Comparison of ENCODE assay signal across 19 mouse cellular contexts in genomic region chr13:112326977-112327376, GRCm38 (mm10). TPM values are rescaled to one million over a fixed set of nuclear protein-coding genes. Genes with fewer than 3 reads are reported as not detected.
DNase-seq lines count a peak whose midpoint lies in the region; ATAC-seq and TF ChIP-seq lines count a peak whose summit lies in the region.
"Had no signal": no experiment of that assay in that cellular context is flagged by ENCODE, and none has a peak within 500 bp of the region (broad histone marks: within the 10 kb centered on the region; RNA-seq: fewer than 3 reads in every experiment).

No protein-coding gene starts in this region.

- no peaks in the 10 kb centered on the region for H3K9me3 ChIP-seq in embryonic facial prominence, embryonic 12.5 days
- H3K9me3 ChIP-seq in embryonic facial prominence, embryonic 10.5 days, result no peaks in the 10 kb centered on the region
- H3K9me3 ChIP-seq in heart, embryonic 15.5 days (replicated peaks), result no peaks in the 10 kb centered on the region
- H3K9me3 ChIP-seq in embryonic facial prominence, embryonic 15.5 days (replicated peaks), result no peaks in the 10 kb centered on the region
- H3K9me3 ChIP-seq in limb, embryonic 14.5 days (ENCODE audit: control insufficient read depth, low read length), result no peaks in the 10 kb centered on the region
- H3K9me3 ChIP-seq: hindbrain, embryonic 15.5 days; neural tube, embryonic 12.5 days had no signal

- no peak for TF ChIP-seq POLR2A in limb, embryonic 14.5 days (IDR thresholded peaks at IDR 0.05; ENCODE audit: borderline replicate concordance, extremely low read depth, insufficient read depth, insufficient read length)

- H3K27me3 ChIP-seq in embryonic facial prominence, embryonic 12.5 days, result no peaks in the 10 kb centered on the region
- no peaks in the 10 kb centered on the region for H3K27me3 ChIP-seq in embryonic facial prominence, embryonic 10.5 days (replicated peaks; ENCODE audit: low read depth, poor library complexity, severe bottlenecking)
- no peaks in the 10 kb centered on the region for H3K27me3 ChIP-seq in heart, embryonic 15.5 days
- H3K27me3 ChIP-seq in embryonic facial prominence, embryonic 15.5 days, result no peaks in the 10 kb centered on the region
- H3K27me3 ChIP-seq in limb, embryonic 14.5 days (ENCODE audit: control insufficient read depth, insufficient read depth, low read length), result no peaks in the 10 kb centered on the region
- H3K27me3 ChIP-seq: hindbrain, embryonic 15.5 days; neural tube, embryonic 12.5 days had no signal

- no peak overlapping the region for H3K9ac ChIP-seq in embryonic facial prominence, embryonic 12.5 days
- no peak overlapping the region for H3K9ac ChIP-seq in heart, embryonic 15.5 days
- H3K9ac ChIP-seq in embryonic facial prominence, embryonic 15.5 days, result no peak overlapping the region
- H3K9ac ChIP-seq in limb, embryonic 14.5 days (ENCODE audit: low read depth, low read length, severe bottlenecking), result no peak overlapping the region
- H3K9ac ChIP-seq: forebrain, postnatal 0 days; hindbrain, embryonic 15.5 days; neural tube, embryonic 12.5 days had no signal

- H3K4me1 ChIP-seq in embryonic facial prominence, embryonic 12.5 days, result peaks cover 31% of the 10 kb centered on the region
- H3K4me1 ChIP-seq in embryonic facial prominence, embryonic 10.5 days, result peaks cover 15% of the 10 kb centered on the region
- H3K4me1 ChIP-seq in heart, embryonic 15.5 days (replicated peaks), result peaks cover 10% of the 10 kb centered on the region
- H3K4me1 ChIP-seq in embryonic facial prominence, embryonic 15.5 days, result peaks cover 22% of the 10 kb centered on the region
- H3K4me1 ChIP-seq in limb, embryonic 14.5 days (ENCODE audit: control insufficient read depth, insufficient read depth, low read length), result peaks cover 45% of the 10 kb centered on the region

- no peaks in the 10 kb centered on the region for H3K36me3 ChIP-seq in embryonic facial prominence, embryonic 12.5 days
- H3K36me3 ChIP-seq in embryonic facial prominence, embryonic 10.5 days (replicated peaks), result no peaks in the 10 kb centered on the region
- H3K36me3 ChIP-seq in heart, embryonic 15.5 days, result no peaks in the 10 kb centered on the region
- no peaks in the 10 kb centered on the region for H3K36me3 ChIP-seq in embryonic facial prominence, embryonic 15.5 days
- no peaks in the 10 kb centered on the region for H3K36me3 ChIP-seq in limb, embryonic 14.5 days (ENCODE audit: control insufficient read depth, insufficient read depth, low read length)
- H3K36me3 ChIP-seq: hindbrain, embryonic 15.5 days; neural tube, embryonic 12.5 days had no signal

- no peak for ATAC-seq in embryonic facial prominence, embryonic 12.5 days (ENCODE audit: insufficient number of reproducible peaks, insufficient read depth, low FRiP score, low TSS enrichment)
- ATAC-seq in heart, embryonic 15.5 days (replicated peaks; ENCODE audit: insufficient number of reproducible peaks, insufficient read depth, low FRiP score, low read depth), result no peak
- ATAC-seq in embryonic facial prominence, embryonic 15.5 days (ENCODE audit: insufficient number of reproducible peaks, low FRiP score, low TSS enrichment, low read depth), result no peak
- no peak for ATAC-seq in limb, embryonic 14.5 days (ENCODE audit: low FRiP score, low read depth)
- ATAC-seq: forebrain, postnatal 0 days; midbrain, embryonic 16.5 days had no signal

- H3K27ac ChIP-seq in embryonic facial prominence, embryonic 12.5 days, result peak overlapping the region; percentile 70
- H3K27ac ChIP-seq in embryonic facial prominence, embryonic 10.5 days (replicated peaks), result no peak overlapping the region
- peak overlapping the region; percentile 62 for H3K27ac ChIP-seq in heart, embryonic 15.5 days
- peak overlapping the region; percentile 73 for H3K27ac ChIP-seq in embryonic facial prominence, embryonic 15.5 days (replicated peaks)
- peak overlapping the region; percentile 69 for H3K27ac ChIP-seq in limb, embryonic 14.5 days (replicated peaks; ENCODE audit: low read depth, low read length)
- H3K27ac ChIP-seq: hindbrain, embryonic 15.5 days; layer of hippocampus, adult 2 months; neural tube, embryonic 12.5 days had no signal

- H3K4me2 ChIP-seq in embryonic facial prominence, embryonic 12.5 days (replicated peaks), result no peak overlapping the region
- no peak overlapping the region for H3K4me2 ChIP-seq in heart, embryonic 15.5 days
- H3K4me2 ChIP-seq in embryonic facial prominence, embryonic 15.5 days (replicated peaks), result no peak overlapping the region
- H3K4me2 ChIP-seq in limb, embryonic 14.5 days (replicated peaks; ENCODE audit: low read depth, low read length, severe bottlenecking), result no peak overlapping the region
- H3K4me2 ChIP-seq: hindbrain, embryonic 15.5 days; liver, embryonic 11.5 days; neural tube, embryonic 12.5 days had no signal

- no peak overlapping the region for H3K4me3 ChIP-seq in embryonic facial prominence, embryonic 12.5 days
- H3K4me3 ChIP-seq in embryonic facial prominence, embryonic 10.5 days, result no peak overlapping the region
- H3K4me3 ChIP-seq in heart, embryonic 15.5 days, result no peak overlapping the region
- H3K4me3 ChIP-seq in embryonic facial prominence, embryonic 15.5 days (replicated peaks), result no peak overlapping the region
- H3K4me3 ChIP-seq in limb, embryonic 14.5 days (replicated peaks; ENCODE audit: low read length), result no peak overlapping the region
- H3K4me3 ChIP-seq: erythroblast, embryonic 14.5 days; hindbrain, embryonic 15.5 days; layer of hippocampus, adult 2 months; neural tube, embryonic 12.5 days had no signal

- DNase-seq in embryonic facial prominence, embryonic 10.5 days (ENCODE audit: low spot score), result no peak
- no peak for DNase-seq in heart, postnatal 4 days
- no peak for DNase-seq in limb, embryonic 14.5 days (ENCODE audit: low spot score)
- no peak for DNase-seq in spleen, postnatal 36 days (ENCODE audit: low spot score in 2 of 2)
- DNase-seq in spleen, postnatal 14 days (ENCODE audit: low spot score in 2 of 2), result no peak
- DNase-seq: adrenal gland, adult 8-10 months; cerebellum, adult 2 months; forebrain, postnatal 0 days; gastrocnemius, postnatal 10 days; thymus, adult 2 months had no signal

- WGBS in embryonic facial prominence, embryonic 12.5 days, result 89% methylated on average over 5 of the region's 5 CpGs
- WGBS in embryonic facial prominence, embryonic 10.5 days, result 86% methylated on average over 5 of the region's 5 CpGs
- WGBS in heart, embryonic 15.5 days, result 62% methylated on average over 5 of the region's 5 CpGs
- 77% methylated on average over 5 of the region's 5 CpGs for WGBS in embryonic facial prominence, embryonic 15.5 days
- WGBS in limb, embryonic 14.5 days, result 73% methylated on average over 5 of the region's 5 CpGs

RNA-seq across cellular contexts. Expression of gene Ankrd55, which starts 38.7 kb away (rescaled TPM):
- polyA plus RNA-seq in embryonic facial prominence, embryonic 12.5 days (2016; fragmentation: Nextera tagmentation; extraction: Ambion mirVana), result 1.8 and 2.1 TPM in 2 replicates
- 0.33 and 0.49 TPM in 2 replicates for polyA plus RNA-seq in embryonic facial prominence, embryonic 10.5 days (2016; fragmentation: Nextera tagmentation; extraction: Ambion mirVana)
- polyA plus RNA-seq in heart, embryonic 15.5 days (2015; fragmentation: Nextera tagmentation; extraction: Ambion mirVana), result 0.09 and 0.13 TPM in 2 replicates
- not detected for total RNA-seq in heart, postnatal 4 days (2021)
- 0.81 and 1.1 TPM in 2 replicates for polyA plus RNA-seq in embryonic facial prominence, embryonic 15.5 days (2015; fragmentation: Nextera tagmentation; extraction: Ambion mirVana)
- polyA plus RNA-seq in limb, embryonic 14.5 days (2012; rRNA removed), result 1.6 and 2.2 TPM in 2 replicates
- 0.98 and 1.0 TPM in 2 replicates for polyA plus RNA-seq in limb, embryonic 14.5 days (2014; fragmentation: Nextera tagmentation; extraction: Ambion mirVana)
- total RNA-seq: gastrocnemius, postnatal 10 days had no signal
- polyA plus RNA-seq: erythroblast, embryonic 14.5 days had no signal
